Mouse (Mus musculus) CD4-positive helper T cell, adult 2 months (primary cell): ENCODE data around the gene Olfr494.

ENCODE experiments used
- DNase-seq: peaks from one replicate; pipeline ENCODE4 v3.0.0-alpha.2; 2012; ENCODE audit warnings: low read depth, missing footprints, low spot score

Gene Olfr494

DNA sequence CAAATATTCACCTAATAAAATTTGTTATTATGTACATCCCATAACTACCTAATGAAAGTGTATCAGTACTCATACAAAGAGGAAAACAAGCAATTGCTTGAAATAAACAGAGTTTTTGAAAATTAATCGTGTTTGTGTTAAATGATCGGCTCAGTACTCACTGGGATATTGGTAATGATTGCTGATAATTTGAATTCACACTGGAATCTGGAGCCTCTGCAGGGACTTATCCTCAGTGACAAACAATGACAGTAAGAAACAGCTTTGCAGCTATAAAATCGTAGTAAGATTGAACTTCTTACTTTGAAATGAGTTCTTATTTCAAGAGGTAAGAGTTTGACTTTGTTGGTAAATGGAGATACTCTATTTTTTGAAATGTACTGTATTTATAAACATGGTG is at the start of gene Olfr494:
Gene Olfr494 (plus strand): TSS at position 301 of the 400 bp plus-strand sequence.
- no peak for DNase-seq

DNA sequence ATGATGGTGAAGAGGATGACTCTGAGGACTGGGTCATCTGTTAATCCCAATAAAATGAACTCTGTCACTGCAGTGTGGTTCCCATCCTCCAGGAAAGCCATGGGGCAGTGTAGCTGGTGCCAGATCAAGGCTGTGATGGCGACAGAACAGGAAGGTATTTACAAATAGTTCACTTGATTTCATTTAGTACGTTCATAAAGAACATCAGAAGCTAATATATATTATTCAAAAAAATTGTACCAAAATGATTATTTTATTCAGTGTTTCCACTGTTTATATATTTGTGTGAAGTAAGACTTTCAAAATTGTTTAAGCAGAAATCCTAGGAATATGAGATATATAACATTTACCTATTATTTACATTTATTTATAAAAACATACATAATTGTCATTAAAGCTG is 41.6 kb upstream of the Olfr494 start, which contains the start of gene Olfr492:
Gene Olfr492 (minus strand): TSS at position 101 of the 400 bp plus-strand sequence.
- DNase-seq: no peak

DNA sequence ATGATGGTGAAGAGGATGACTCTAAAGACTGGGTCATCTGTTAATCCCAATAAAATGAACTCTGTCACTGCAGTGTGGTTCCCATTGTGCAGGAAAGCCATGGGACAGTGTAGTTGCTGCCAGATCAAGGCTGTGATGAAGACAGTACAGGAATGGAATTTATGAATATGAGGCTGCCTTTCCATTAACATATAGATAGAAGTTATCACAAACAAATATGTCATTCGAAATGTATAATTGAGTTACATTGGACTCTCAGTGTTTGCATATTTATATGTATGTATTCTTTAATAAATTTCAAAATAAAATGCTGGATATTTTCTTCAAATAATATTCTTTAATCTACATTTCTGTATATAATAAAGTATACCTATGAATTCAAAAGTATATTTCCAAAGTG is 18.3 kb upstream of the Olfr494 start, which contains the start of gene Olfr493:
Gene Olfr493 (minus strand): TSS at position 101 of the 400 bp plus-strand sequence.
- DNase-seq: no peak

DNA sequence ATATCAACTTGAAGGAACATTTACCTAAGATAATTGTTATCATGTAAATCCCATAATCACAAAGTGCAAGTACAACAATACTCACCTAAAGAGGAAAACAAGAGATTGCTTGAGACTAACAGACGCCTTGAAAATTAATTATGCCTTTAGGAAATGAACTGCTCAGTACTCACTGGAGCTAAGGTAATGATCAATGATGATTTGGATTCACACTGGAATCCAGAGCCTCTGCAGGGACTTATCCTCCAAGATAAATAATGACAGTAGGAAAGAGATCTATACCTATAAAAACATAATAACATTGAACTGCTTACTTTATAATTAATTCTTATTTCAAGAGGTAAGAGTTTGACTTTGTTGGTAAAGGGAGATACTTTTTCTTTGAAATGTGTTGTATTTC is 27.7 kb downstream of the Olfr494 start, which contains the start of gene Olfr495:
Gene Olfr495 (plus strand): TSS at position 301 of the 400 bp plus-strand sequence.
- DNase-seq: no peak
